Mouse (Mus musculus) lung, postnatal 0 days (tissue): Measurements from ENCODE around the gene Cnpy3.

ENCODE experiments used
- CTCF ChIP-seq: IDR thresholded peaks from 2 replicates; pipeline ENCODE4 v1.5.1; 2016; ENCODE audit warnings: antibody characterized with exemption, mild to moderate bottlenecking
- EP300 ChIP-seq: IDR thresholded peaks from 2 replicates; pipeline ENCODE4 v1.6.1; 2016; ENCODE audit warnings: antibody characterized with exemption, mild to moderate bottlenecking, control low read depth

DNA sequence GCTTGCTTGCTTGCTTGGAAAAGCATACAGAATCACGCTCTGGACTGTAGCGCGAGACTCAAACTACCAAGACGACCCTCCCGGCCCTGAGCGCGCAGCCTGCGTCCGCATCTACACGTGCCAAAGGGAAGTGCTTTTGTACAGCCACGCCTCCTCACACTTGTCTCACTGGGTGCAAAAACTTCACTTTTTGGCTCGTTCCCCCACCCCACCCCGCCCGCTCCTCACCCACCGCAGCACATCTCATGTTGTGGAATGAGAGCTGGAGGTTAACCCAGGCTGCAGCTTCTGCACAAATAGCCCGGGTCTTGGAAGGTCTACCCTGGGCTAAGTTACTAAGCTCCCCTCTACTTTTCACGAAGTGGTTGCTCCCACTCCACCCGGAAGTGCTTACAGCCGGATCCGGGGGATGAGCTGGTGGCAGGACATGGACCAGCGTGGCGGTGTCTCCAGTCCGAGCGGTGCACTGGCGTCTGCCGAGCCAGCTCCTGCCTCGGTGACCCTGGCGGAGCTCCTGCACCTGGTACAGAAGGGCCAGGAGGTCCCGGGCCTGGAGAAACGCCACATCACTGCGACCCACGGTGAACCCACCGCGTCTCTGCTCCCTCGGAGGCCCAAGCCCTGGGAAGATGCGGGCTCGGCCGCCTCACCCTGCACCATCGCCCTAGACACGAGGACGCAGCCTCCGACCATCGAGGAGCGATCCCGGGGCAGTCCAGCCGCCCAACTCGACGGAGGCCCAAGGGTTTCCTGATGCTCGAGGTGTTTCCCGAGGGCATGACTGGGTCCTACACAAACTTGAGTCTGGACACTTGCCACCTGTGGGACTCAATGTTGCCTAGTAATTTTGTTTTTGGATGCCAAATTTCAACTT lies 20.6 kb upstream of the Cnpy3 start, which contains the start of gene 2310039H08Rik:
- TF ChIP-seq CTCF (no peak), EP300 (no peak)
